Mouse (Mus musculus) lung, adult 2 months (tissue): ENCODE measurements around the gene Scrt2. TPM values are rescaled to one million over a fixed set of nuclear protein-coding genes. Genes with fewer than 3 reads are reported as not detected.

Source experiments
- DNase-seq: peaks from one replicate; pipeline ENCODE4 v3.0.0; 2022
- H3K4me1 ChIP-seq: fragments of 200-500 bp; 2 replicates; pipeline ENCODE4 v1.6.1; 2011; ENCODE audit warnings: low read length; ENCODE audit not compliant: control insufficient read depth, insufficient read depth
- H3K4me3 ChIP-seq: fragments of 200-500 bp; replicated peaks from 2 replicates; pipeline ENCODE3; 2011; ENCODE audit warnings: low read depth, mild to moderate bottlenecking, control low read depth, low read length; ENCODE audit errors: extremely low read depth
- CTCF ChIP-seq: fragments of 200-500 bp; IDR thresholded peaks from 2 replicates; pipeline ENCODE4 v1.5.1; 2011; ENCODE audit warnings: mild to moderate bottlenecking, low read length, control low read depth; ENCODE audit not compliant: insufficient read depth
- POLR2A ChIP-seq: fragments of 200-500 bp; IDR thresholded peaks from 2 replicates; pipeline ENCODE4 v1.6.1; 2011; ENCODE audit warnings: low read depth, mild to moderate bottlenecking, control low read depth, low read length, borderline replicate concordance; ENCODE audit errors: extremely low read depth
- WGBS: fragments of 180-500 bp; shearing (Covaris S2); methylation state at CpG from one replicate; pipeline ENCODE4 v1.1.7; 2018; 5-methylcytosine and 5-hydroxymethylcytosine counted together
- polyA plus RNA-seq: library from polyadenylated mRNA; depleted of rRNA; stranded (reverse); fragments of >200 nt; gene quantifications from 2 replicates; pipeline ENCODE4 v1.2.3, GENCODE M21; 2012

Gene Scrt2
- polyA plus RNA-seq, 1 experiment, result not detected

DNA sequence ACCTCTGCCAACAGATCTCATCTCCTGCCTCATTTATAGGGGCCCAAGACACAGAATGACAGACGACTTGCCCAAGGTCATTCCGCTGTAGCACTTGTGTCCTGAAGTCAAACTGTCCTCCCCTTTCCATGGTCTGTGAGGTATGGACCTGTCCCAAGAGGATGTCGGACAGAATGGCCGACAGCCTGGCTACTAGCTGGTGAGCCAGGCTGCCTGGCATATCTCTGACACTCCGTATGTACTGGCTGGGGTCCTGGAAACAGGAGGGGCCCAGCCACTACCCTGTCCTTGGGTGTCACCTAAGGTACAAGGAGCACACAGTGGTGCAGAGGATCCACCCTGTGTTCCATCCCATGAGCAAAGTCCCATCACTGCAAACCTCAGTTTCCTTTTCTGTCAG is 9.2 kb downstream of the Scrt2 start:
- 83% methylated on average over 5 of the region's 5 CpGs for WGBS
- TF ChIP-seq CTCF (no peak), POLR2A (no peak)
- Histone ChIP-seq H3K4me1 (no peaks in the 10 kb centered on the region; the same call in 1 of the 2 replicates), H3K4me3 (no peak overlapping the region)
- no peak for DNase-seq

DNA sequence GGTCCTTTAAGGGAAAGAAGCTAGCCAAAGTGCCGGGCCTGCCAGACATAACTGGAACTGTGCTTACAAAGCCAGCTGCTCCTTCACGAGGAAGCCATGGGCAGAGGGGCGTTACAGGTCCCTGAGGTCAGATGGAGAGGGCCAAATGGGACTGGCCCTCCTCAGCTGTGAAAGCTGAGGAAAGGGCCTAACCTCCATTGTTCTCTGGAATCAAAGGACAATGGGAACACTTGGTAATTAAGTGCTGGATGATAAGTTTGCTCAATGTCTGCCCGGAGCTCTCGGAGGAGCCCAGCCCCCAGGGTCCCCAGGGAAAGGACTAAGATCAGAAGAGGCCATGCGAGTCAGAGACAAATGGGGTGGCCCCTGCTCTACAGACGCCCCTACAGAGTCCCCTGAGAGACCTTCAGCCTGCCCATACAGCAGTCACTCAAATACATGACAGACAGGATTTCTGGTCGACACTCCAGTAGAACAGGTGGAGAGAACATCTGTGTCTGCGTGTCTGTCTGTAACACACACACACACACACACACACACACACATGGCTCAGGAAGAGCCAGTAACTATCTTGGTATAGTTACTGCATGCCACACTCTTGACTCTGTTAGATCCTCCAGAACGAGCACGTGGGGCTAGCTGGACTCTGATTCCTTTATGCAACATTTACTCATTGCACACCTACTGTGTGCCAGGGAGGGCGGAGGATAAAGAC is 10.2 kb downstream of the Scrt2 start:
- Histone ChIP-seq H3K4me1 (no peaks in the 10 kb centered on the region; the same call in 1 of the 2 replicates), H3K4me3 (no peak overlapping the region)
- TF ChIP-seq CTCF (no peak), POLR2A (no peak)
- no peak for DNase-seq
- WGBS, result 31% methylated on average over 12 of the region's 12 CpGs

DNA sequence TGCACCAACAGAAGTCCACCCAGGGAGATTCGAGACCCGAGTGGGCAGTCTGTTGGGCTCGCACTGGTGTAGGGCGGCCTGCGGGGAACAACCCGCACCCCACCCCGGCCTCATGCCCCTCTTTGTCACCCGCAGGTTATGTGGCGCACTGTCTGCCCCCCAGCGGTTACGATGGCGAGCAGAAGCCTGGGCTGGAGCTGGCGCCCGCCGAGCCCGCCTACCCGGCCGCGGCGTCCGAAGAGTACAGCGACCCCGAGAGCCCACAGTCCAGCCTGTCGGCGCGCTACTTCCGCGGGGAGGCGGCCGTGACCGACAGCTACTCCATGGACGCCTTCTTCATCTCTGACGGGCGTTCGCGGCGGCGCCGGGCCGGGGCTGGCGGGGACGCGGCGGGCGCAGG is 11.6 kb downstream of the Scrt2 start:
- WGBS, result 4% methylated on average over 45 of the region's 45 CpGs
- H3K4me3 ChIP-seq, result no peak overlapping the region
- no peak for DNase-seq
- H3K4me1 ChIP-seq, result no peaks in the 10 kb centered on the region; the same call in 1 of the 2 replicates
- TF ChIP-seq POLR2A (no peak), CTCF (no peak)

DNA sequence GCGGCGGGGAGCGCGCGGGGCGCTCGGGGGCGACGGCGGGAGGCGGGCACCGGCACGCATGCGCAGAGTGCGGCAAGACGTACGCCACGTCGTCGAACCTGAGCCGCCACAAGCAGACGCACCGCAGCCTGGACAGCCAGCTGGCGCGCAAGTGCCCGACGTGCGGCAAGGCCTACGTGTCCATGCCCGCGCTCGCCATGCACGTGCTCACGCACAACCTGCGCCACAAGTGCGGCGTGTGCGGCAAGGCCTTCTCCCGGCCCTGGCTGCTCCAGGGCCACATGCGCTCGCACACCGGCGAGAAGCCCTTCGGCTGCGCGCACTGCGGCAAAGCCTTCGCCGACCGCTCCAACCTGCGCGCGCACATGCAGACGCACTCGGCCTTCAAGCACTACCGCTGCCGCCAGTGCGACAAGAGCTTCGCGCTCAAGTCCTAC is 12.0 kb downstream of the Scrt2 start:
- 1% methylated on average over 49 of the region's 60 CpGs for WGBS
- DNase-seq, result no peak
- no peak overlapping the region for H3K4me3 ChIP-seq
- H3K4me1 ChIP-seq, result no peaks in the 10 kb centered on the region; the same call in 1 of the 2 replicates
- TF ChIP-seq POLR2A (no peak), CTCF (no peak)

DNA sequence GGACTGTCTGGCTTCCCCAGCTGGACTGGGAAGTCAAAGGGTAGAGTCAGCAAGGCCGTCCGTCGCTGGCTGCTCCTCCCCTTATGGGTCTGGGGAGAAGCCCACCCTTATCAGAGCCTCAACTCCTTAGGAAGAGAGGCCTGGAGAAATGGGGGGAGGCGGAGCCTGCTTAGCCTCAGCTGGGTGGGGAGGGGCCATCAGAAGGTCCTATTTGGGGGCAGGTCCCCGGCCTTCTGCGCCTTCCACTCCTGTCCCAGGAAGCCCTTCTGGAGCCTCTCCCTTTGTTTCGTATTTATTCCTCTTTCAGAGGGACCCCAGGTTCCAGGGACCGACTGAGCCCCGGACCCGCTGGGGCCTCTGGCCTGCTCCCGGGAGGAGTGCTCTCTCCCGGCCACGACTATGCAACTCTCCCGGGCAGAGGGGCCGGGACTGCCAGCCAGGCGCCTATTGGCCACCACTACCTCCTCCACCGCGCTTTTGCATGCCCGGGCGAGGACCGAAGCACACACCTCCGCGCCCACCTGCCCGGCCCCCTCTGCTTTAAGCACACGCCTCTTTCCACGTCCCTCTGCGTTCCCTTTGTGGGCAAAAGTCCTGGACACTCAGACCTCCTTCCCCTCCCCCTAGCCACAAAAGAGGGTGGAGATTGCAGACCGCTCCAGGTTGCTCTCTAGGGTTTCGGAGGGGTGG is 13.7 kb downstream of the Scrt2 start:
- H3K4me3 ChIP-seq, result no peak overlapping the region
- WGBS, result 10% methylated on average over 28 of the region's 29 CpGs
- DNase-seq, result no peak
- no peaks in the 10 kb centered on the region; the same call in 1 of the 2 replicates for H3K4me1 ChIP-seq
- TF ChIP-seq POLR2A (no peak), CTCF (no peak)

DNA sequence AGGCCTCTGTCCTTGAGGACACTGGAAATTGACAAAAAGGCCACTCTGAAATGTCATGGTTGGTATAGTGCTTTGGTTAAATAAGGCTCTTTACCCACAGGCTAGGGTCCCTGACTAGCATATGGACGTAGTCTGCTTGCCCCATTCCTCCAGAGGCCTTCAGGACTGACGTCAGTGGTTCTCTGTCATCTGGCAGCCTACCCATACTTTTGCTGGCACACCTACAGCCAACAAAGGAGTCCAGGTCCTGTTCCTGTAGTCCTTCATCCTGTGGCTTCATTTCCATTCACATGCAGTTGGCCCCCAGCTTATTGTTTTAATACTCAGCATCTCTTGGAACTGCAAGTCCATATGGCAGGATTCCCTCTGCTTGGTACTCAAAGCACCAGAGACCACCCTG is 15.6 kb downstream of the Scrt2 start:
- TF ChIP-seq POLR2A (no peak), CTCF (no peak)
- H3K4me3 ChIP-seq, result no peak overlapping the region

DNA sequence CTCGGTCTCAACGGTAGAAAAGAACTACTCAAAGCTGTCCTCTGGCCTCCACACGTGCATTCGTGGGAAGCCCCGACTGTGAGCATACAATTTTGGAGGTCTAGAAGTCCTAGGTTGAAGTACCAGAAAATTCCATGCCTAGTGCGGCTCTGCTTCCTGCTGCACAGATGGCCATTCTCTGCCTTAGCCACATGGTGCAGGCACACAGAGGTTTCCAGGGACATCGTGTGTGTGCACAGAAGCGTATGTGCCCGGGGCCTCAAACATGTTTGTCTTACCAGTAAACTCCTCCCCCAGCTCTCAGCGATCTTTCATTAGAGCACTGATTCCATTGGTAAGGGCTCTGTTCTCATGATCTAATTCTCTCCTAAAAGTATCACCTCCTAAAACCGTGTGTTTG is 16.6 kb downstream of the Scrt2 start:
- no peak for DNase-seq
- TF ChIP-seq POLR2A (no peak), CTCF (no peak)
- Histone ChIP-seq H3K4me3 (no peak overlapping the region), H3K4me1 (no peaks in the 10 kb centered on the region; the same call in 1 of the 2 replicates)
- 69% methylated on average over 11 of the region's 11 CpGs for WGBS

More for the DNA sequence above, 15.6 kb downstream of the Scrt2 start:
- 70% methylated on average over 2 of the region's 2 CpGs for WGBS
- DNase-seq, result no peak
- no peaks in the 10 kb centered on the region; the same call in 1 of the 2 replicates for H3K4me1 ChIP-seq

DNA sequence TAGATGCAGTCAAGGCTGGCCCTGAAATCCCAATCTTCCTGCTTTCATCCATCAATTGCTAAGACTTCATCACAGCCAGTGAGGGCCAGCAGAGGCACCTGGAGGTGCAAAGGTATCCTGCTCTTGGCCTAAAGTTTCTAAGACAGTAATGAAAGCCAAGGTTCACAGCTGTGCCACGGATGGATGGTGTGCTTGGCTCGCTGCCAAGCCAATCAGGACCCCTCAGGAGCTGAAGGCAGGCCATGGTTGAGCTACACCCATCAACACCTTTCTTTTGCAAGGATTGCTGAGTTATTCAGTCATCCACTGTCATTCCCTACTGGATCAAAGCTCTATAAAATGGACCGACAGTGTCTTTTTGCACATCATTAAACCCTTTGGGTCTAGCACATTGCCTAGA is 18.2 kb downstream of the Scrt2 start:
- Histone ChIP-seq H3K4me3 (no peak overlapping the region), H3K4me1 (peaks cover under 1% of the 10 kb centered on the region; the same call in 1 of the 2 replicates)
- 42% methylated on average over 3 of the region's 3 CpGs for WGBS
- DNase-seq, result no peak
- TF ChIP-seq POLR2A (no peak), CTCF (no peak)

DNA sequence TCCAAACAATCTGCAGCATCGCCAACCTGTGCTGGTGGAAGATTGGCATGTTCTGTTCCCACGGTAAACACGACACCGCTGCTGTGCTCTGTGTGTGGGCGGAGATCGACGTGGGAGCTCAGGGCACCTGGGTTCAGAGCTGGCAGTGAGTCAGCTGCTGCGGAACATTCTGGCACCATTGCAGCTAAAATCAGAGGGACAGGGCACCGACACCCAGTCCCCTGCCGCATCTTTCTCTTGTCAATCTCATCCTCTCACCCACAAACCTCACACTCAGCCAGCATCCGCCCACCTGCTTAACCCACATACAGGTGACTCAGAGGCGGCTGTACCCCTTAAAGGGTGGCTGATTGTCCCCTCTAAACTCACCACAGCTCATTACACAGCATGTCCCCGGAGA is 20.4 kb downstream of the Scrt2 start:
- DNase-seq, result no peak
- Histone ChIP-seq H3K4me3 (no peak overlapping the region), H3K4me1 (peaks cover 6% of the 10 kb centered on the region; the same call in 1 of the 2 replicates)
- 60% methylated on average over 13 of the region's 13 CpGs for WGBS
- TF ChIP-seq POLR2A (no peak), CTCF (no peak)

DNA sequence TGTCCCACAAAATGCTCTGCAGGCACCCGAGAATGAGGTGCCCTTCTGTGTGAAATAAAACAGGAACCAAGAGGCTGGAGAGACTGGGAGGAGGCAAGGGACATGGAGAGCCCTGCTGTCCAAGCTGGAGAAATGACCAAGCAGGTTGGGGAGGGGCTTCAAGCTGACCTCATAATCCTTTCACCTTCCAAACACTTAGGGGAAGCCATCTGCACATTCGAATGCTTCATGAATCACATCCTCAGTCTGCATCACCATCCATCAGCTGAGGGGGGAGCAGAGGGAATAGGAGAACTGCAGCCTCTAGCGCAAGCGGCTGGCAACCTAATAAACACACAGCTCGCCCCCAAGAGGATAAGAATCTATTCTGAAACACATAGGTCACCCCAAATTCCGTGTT is 21.0 kb downstream of the Scrt2 start:
- peaks cover 6% of the 10 kb centered on the region; the same call in 1 of the 2 replicates for H3K4me1 ChIP-seq
- WGBS, result 48% methylated on average over 6 of the region's 6 CpGs
- H3K4me3 ChIP-seq, result no peak overlapping the region
- no peak for DNase-seq
- TF ChIP-seq CTCF, result no peak
- TF ChIP-seq POLR2A, result no peak

DNA sequence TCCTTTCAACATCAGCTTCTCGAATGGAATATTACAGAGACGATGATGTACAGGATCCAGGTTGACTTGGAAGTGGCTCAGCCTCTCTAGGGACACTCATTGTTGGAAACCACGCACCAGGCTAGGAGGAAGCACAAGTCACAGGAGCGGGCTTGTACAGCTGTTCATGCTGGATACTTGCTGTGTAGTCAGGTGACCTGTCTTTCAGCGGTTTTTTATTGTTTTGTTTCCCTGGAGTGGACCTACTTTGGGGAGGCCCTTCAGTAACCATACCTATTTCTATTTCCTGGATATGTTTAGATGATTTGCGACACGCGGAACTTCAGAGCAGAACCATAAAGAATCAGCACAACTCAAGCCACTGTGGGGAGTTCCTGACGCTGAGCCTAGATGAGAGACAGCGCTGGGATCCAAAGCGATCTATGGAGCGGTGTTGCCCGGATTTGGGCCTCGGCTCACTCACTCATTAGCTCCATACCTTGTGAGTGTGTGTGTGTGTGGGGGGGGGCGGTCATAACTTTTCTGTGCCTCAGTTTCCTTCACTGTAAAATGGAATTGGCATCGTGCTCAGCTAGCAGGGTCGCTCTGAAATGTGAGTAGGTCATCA is 23.5 kb downstream of the Scrt2 start:
- WGBS, result 13% methylated on average over 17 of the region's 17 CpGs
- Histone ChIP-seq H3K4me1 (peaks cover 6% of the 10 kb centered on the region; the same call in 1 of the 2 replicates), H3K4me3 (peak overlapping the region; percentile 76)
- TF ChIP-seq CTCF, result no peak
- TF ChIP-seq POLR2A, result no peak
- DNase-seq, result no peak
